Mouse (Mus musculus): ENCODE results near the gene Nr1h3. TPM values are rescaled to one million over a fixed set of nuclear protein-coding genes. Genes with fewer than 3 reads are reported as not detected.

Gene Nr1h3
- polyA plus RNA-seq, 1 experiment from 2014 or later: 31.0 TPM

DNA sequence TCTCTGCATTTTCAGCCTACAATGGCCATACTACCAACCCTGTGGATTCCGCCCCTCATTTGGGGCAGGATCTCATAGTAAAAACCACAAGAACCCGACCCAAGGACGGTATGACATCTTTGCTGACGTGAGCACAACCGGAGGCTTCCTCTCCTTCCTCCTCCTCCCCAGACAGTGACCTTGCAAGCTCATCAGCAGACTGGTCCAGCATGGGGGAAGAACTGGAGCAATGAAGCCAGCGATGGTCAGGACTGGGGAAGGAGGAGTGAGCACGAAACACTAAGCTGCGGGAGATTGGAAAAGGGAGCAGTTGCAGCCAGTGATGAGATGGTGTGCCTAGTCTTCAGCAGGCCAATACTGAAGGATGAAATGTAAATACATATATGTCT is 20.6 kb downstream of the Nr1h3 start:
- 7% methylated on average over 8 of the region's 8 CpGs for WGBS (ENCODE audit: insufficient replicate concordance)

DNA sequence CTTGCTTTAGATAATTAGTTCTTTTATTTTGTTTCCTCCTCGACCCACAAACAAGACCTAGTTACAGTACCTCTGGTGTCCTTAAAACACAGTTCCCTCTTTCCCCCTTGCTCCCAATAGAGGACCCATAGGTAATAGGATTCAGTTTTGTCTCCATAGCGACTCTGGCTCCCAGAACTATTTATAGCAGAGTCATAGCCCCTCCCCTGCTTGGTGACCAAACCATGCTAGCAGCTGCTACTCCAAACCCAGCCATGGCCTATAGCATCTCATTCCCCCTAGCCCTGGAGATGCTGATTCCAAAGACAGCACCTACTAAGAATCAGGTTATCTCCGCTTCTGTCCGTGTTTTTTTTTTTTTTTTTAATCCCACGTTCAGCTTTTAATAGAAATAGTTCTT is 21.9 kb downstream of the Nr1h3 start:
- Histone ChIP-seq H3K9me3 (ENCODE audit: low read length) (no peaks in the 10 kb centered on the region), H3K9ac (replicated peaks) (no peak overlapping the region), H3K27ac (ENCODE audit: low read depth) (no peak overlapping the region), H3K27me3 (ENCODE audit: insufficient read depth, low read length) (no peaks in the 10 kb centered on the region), H3K36me3 (replicated peaks; ENCODE audit: insufficient read depth, low read length) (peaks cover 16% of the 10 kb centered on the region), H3K4me3 (ENCODE audit: low read depth, low read length) (no peak overlapping the region), H3K4me1 (ENCODE audit: insufficient read depth) (peaks cover 13% of the 10 kb centered on the region), H3K4me2 (ENCODE audit: low read depth, low read length) (no peak overlapping the region)
- 72% methylated on average over 5 of the region's 5 CpGs for WGBS (ENCODE audit: insufficient replicate concordance)
- TF ChIP-seq CTCF (IDR thresholded peaks at IDR 0.05; ENCODE audit: low read depth) (no peak), EP300 (IDR thresholded peaks at IDR 0.05; ENCODE audit: low read depth) (no peak)
- DNase-seq: no peak
- no peak for ATAC-seq

More for the DNA sequence above, 20.6 kb downstream of the Nr1h3 start:
- Histone ChIP-seq H3K4me3 (ENCODE audit: low read depth, low read length) (peak overlapping the region; percentile 71), H3K4me2 (ENCODE audit: low read depth, low read length) (peak overlapping the region; percentile 99), H3K9me3 (ENCODE audit: low read length) (no peaks in the 10 kb centered on the region), H3K27me3 (ENCODE audit: insufficient read depth, low read length) (no peaks in the 10 kb centered on the region), H3K36me3 (replicated peaks; ENCODE audit: insufficient read depth, low read length) (peaks cover 10% of the 10 kb centered on the region), H3K4me1 (ENCODE audit: insufficient read depth) (peaks cover 13% of the 10 kb centered on the region), H3K27ac (ENCODE audit: low read depth) (no peak overlapping the region), H3K9ac (replicated peaks) (peak overlapping the region; percentile 73)
- TF ChIP-seq CTCF (IDR thresholded peaks at IDR 0.05; ENCODE audit: low read depth): no peak
- TF ChIP-seq EP300 (IDR thresholded peaks at IDR 0.05; ENCODE audit: low read depth): no peak
- DNase-seq (no peak), ATAC-seq (no peak)

DNA sequence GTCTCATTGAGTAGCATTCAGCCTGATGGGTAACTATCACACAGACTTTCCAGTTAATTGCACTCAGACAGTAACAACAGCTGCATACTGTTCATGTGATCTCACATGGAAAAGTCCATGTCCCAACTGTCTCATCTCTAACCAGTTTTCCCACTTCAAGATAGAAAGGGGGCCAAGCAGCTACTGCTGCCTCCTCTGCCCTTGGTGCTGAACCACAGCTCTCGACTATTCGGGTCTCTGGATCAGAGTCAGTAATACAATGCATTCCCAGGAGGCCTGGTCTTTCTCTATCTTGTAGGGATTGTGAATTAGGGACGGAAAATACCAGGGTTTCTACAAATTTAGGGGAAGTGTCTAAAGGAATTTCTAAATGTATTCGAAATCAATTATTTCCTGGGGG is 22.8 kb downstream of the Nr1h3 start:
- peaks cover 21% of the 10 kb centered on the region for H3K36me3 ChIP-seq (replicated peaks; ENCODE audit: insufficient read depth, low read length)
- H3K27ac ChIP-seq (ENCODE audit: low read depth): no peak overlapping the region
- no peaks in the 10 kb centered on the region for H3K27me3 ChIP-seq (ENCODE audit: insufficient read depth, low read length)
- H3K4me1 ChIP-seq (ENCODE audit: insufficient read depth): peaks cover 13% of the 10 kb centered on the region
- ATAC-seq: no peak
- no peak overlapping the region for H3K4me3 ChIP-seq (ENCODE audit: low read depth, low read length)
- TF ChIP-seq EP300 (IDR thresholded peaks at IDR 0.05; ENCODE audit: low read depth) (no peak), CTCF (IDR thresholded peaks at IDR 0.05; ENCODE audit: low read depth) (no peak)
- WGBS (ENCODE audit: insufficient replicate concordance): 70% methylated on average over 4 of the region's 4 CpGs
- no peak overlapping the region for H3K9ac ChIP-seq (replicated peaks)
- no peak overlapping the region for H3K4me2 ChIP-seq (ENCODE audit: low read depth, low read length)
- H3K9me3 ChIP-seq (ENCODE audit: low read length): no peaks in the 10 kb centered on the region
- no peak for DNase-seq

DNA sequence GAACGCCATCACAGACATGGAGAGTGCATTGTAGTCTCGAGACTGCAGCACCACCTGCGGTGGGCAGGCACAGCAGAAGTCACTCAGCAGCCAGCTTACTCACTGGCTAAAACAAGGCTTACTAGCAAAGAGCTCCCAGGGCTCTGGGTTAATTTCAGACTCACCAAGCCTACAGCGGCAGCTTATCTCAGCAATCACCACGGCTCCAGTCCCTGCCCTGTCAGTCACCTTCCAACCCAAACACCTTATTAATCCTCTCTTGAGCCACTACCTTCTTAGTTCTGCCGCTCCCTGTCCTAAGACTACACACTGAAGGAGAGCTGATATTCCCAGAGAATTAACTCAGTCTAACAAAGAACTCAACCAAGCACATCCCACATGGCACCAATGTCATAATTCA is 26.4 kb downstream of the Nr1h3 start:
- Histone ChIP-seq H3K9me3 (ENCODE audit: low read length) (no peaks in the 10 kb centered on the region), H3K27me3 (ENCODE audit: insufficient read depth, low read length) (no peaks in the 10 kb centered on the region), H3K36me3 (replicated peaks; ENCODE audit: insufficient read depth, low read length) (peaks cover 28% of the 10 kb centered on the region), H3K9ac (replicated peaks) (no peak overlapping the region), H3K4me2 (ENCODE audit: low read depth, low read length) (no peak overlapping the region), H3K27ac (ENCODE audit: low read depth) (no peak overlapping the region), H3K4me3 (ENCODE audit: low read depth, low read length) (no peak overlapping the region), H3K4me1 (ENCODE audit: insufficient read depth) (no peaks in the 10 kb centered on the region)
- TF ChIP-seq EP300 (IDR thresholded peaks at IDR 0.05; ENCODE audit: low read depth) (no peak), CTCF (IDR thresholded peaks at IDR 0.05; ENCODE audit: low read depth) (no peak)
- DNase-seq (no peak), ATAC-seq (no peak)
- 75% methylated on average over 6 of the region's 6 CpGs for WGBS (ENCODE audit: insufficient replicate concordance)

DNA sequence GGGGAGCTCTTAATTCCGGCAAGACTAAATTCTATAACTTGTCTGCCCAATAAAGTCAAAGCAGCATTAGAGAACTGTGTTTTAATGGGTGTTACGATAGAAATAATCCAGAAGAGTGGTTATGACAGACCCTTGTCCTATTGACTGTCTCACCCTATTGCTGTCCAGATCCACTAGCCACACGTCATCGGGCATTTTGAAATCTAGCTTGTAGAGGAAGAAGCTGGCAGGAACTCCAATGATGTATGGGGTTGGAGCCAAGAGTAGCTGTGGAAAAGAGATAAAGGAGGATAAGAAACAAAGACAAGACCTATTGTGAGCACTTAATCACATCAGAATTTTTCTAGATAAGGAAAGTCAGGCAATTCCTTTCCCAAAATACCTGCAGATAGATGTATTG is 27.1 kb downstream of the Nr1h3 start:
- no peak for TF ChIP-seq CTCF (IDR thresholded peaks at IDR 0.05; ENCODE audit: low read depth)
- no peak for TF ChIP-seq EP300 (IDR thresholded peaks at IDR 0.05; ENCODE audit: low read depth)
- Histone ChIP-seq H3K4me3 (ENCODE audit: low read depth, low read length) (no peak overlapping the region), H3K27me3 (ENCODE audit: insufficient read depth, low read length) (no peaks in the 10 kb centered on the region), H3K27ac (ENCODE audit: low read depth) (no peak overlapping the region), H3K4me2 (ENCODE audit: low read depth, low read length) (no peak overlapping the region), H3K4me1 (ENCODE audit: insufficient read depth) (no peaks in the 10 kb centered on the region), H3K9me3 (ENCODE audit: low read length) (no peaks in the 10 kb centered on the region), H3K9ac (replicated peaks) (no peak overlapping the region), H3K36me3 (replicated peaks; ENCODE audit: insufficient read depth, low read length) (peaks cover 30% of the 10 kb centered on the region)
- DNase-seq (no peak), ATAC-seq (no peak)
- 74% methylated on average over 4 of the region's 4 CpGs for WGBS (ENCODE audit: insufficient replicate concordance)

DNA sequence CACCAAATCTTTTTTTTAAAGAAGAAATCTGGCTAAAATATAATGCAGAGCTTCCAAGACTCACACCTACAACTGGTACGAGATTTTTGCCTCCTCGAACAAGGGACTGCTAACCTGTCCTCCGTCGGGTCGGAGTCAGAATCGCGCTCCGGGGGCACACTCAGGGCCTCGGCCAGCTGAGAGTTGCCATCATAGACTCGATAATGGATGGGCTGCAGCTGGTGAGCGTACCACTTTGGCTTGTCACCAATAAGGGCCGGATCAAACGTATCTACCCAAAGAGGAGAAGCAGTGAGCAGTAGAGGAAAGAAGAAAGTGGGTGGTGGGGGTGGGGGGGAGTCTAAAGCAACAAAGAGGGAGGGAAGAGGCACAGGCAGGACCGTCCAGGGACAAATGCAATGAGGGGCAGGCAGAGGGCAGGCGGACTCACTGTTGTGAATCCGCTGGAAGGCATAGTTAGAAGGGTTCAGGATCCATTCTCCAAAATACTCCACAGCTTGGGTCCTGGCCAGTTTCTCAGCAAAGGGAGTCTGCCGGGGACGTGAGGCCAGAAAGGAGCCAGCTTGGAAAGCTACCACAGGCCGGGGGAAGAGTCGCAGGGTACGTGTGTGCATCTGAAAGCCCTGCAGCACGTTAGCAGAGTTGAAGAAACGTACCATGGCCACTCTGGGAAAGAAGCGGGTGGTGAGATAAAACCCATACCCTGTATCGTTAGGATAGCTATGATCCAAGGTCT is 32.9 kb downstream of the Nr1h3 start:
- H3K36me3 ChIP-seq (replicated peaks; ENCODE audit: insufficient read depth, low read length): peaks cover 27% of the 10 kb centered on the region
- no peak overlapping the region for H3K4me2 ChIP-seq (ENCODE audit: low read depth, low read length)
- 88% methylated on average over 25 of the region's 25 CpGs for WGBS (ENCODE audit: insufficient replicate concordance)
- H3K9me3 ChIP-seq (ENCODE audit: low read length): no peaks in the 10 kb centered on the region
- H3K9ac ChIP-seq (replicated peaks): no peak overlapping the region
- DNase-seq: no peak
- H3K27ac ChIP-seq (ENCODE audit: low read depth): no peak overlapping the region
- ATAC-seq: no peak
- no peaks in the 10 kb centered on the region for H3K27me3 ChIP-seq (ENCODE audit: insufficient read depth, low read length)
- TF ChIP-seq CTCF (IDR thresholded peaks at IDR 0.05; ENCODE audit: low read depth): no peak
- TF ChIP-seq EP300 (IDR thresholded peaks at IDR 0.05; ENCODE audit: low read depth): no peak
- H3K4me3 ChIP-seq (ENCODE audit: low read depth, low read length): no peak overlapping the region
- H3K4me1 ChIP-seq (ENCODE audit: insufficient read depth): no peaks in the 10 kb centered on the region
